ENCODE assay signal across 35 mouse cellular contexts in the genomic region with DNA sequence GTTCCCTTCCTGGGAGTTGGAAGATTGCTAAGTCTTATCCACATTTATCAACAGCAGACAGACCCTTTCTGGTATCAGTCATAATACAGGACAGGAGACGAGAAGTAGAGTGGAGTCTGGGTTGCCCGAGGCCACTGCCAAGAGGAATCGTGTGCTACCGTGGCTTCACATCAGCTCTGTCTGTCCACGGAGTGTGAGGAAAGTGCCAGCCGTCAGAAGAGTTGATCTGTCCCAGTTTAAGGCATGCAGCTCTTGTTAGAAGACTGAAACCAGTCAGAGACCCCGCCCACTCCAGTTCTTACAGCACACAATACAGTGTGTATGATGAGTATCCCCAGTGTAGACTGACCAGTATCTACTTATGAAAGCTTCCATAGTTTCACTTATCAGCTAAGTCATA. TPM values are rescaled to one million over a fixed set of nuclear protein-coding genes. Genes with fewer than 3 reads are reported as not detected.
"Had no signal": no experiment of that assay in that cellular context is flagged by ENCODE, and none has a peak within 500 bp of the region (broad histone marks: within the 10 kb centered on the region; RNA-seq: fewer than 3 reads in every experiment).

No protein-coding gene starts in this region.

- H3K4me3 ChIP-seq: limb, embryonic 10.5 days; limb, embryonic 12.5 days; limb, embryonic 13.5 days; limb, embryonic 15.5 days; liver, embryonic 12.5 days; liver, embryonic 13.5 days; liver, embryonic 15.5 days; lung, embryonic 15.5 days; megakaryocyte, embryonic 14.5 days; midbrain, embryonic 10.5 days; midbrain, embryonic 12.5 days; midbrain, embryonic 13.5 days; midbrain, embryonic 15.5 days; myocyte; neural tube, embryonic 12.5 days had no signal

- H3K27me3 ChIP-seq: limb, embryonic 12.5 days; limb, embryonic 13.5 days; limb, embryonic 15.5 days; liver, embryonic 12.5 days; liver, embryonic 13.5 days; liver, embryonic 15.5 days; lung, embryonic 15.5 days; megakaryocyte, embryonic 14.5 days; midbrain, embryonic 12.5 days; midbrain, embryonic 13.5 days; midbrain, embryonic 15.5 days; neural tube, embryonic 12.5 days had no signal

- DNase-seq: left cerebral cortex, postnatal 4 days; liver; liver, embryonic 13.5 days; liver, postnatal 0 days; lung, adult 18-20 months; lung, adult 2 months; lung, embryonic 14.5 days; lung, postnatal 10 days; lung, postnatal 14 days; lung, postnatal 36 days; lung, postnatal 4 days; midbrain, embryonic 14.5 days had no signal

- H3K9me3 ChIP-seq: limb, embryonic 10.5 days; limb, embryonic 12.5 days; limb, embryonic 13.5 days; limb, embryonic 15.5 days; liver, embryonic 12.5 days; liver, embryonic 13.5 days; liver, embryonic 15.5 days; lung, embryonic 15.5 days; midbrain, embryonic 10.5 days; midbrain, embryonic 12.5 days; midbrain, embryonic 13.5 days; midbrain, embryonic 15.5 days; neural tube, embryonic 12.5 days had no signal

- H3K4me1 ChIP-seq: limb, embryonic 10.5 days; limb, embryonic 12.5 days; limb, embryonic 13.5 days; limb, embryonic 15.5 days; liver, embryonic 12.5 days; liver, embryonic 13.5 days; liver, embryonic 15.5 days; lung, embryonic 15.5 days; megakaryocyte, embryonic 14.5 days; midbrain, embryonic 10.5 days; midbrain, embryonic 12.5 days; midbrain, embryonic 13.5 days; neural tube, embryonic 12.5 days had no signal

- H3K27ac ChIP-seq: limb, embryonic 10.5 days; limb, embryonic 12.5 days; limb, embryonic 13.5 days; limb, embryonic 15.5 days; liver, embryonic 12.5 days; liver, embryonic 13.5 days; liver, embryonic 14.5 days; liver, embryonic 15.5 days; lung, embryonic 15.5 days; macrophage; midbrain, embryonic 10.5 days; midbrain, embryonic 12.5 days; midbrain, embryonic 13.5 days; midbrain, embryonic 15.5 days; neural tube, embryonic 12.5 days had no signal

- H3K36me3 ChIP-seq: limb, embryonic 10.5 days; limb, embryonic 12.5 days; limb, embryonic 13.5 days; limb, embryonic 15.5 days; liver, embryonic 12.5 days; liver, embryonic 13.5 days; liver, embryonic 15.5 days; lung, embryonic 15.5 days; midbrain, embryonic 10.5 days; midbrain, embryonic 12.5 days; midbrain, embryonic 13.5 days; midbrain, embryonic 15.5 days; neural tube, embryonic 12.5 days had no signal

RNA-seq across cellular contexts. Expression of a gene that starts 45.2 kb away (rescaled TPM):
- total RNA-seq: left cerebral cortex, postnatal 36 days; left cerebral cortex, postnatal 4 days; megakaryocyte progenitor cell, adult 5-6 weeks; megakaryocyte-erythroid progenitor cell, adult 5-6 weeks; monocyte, adult 5-6 weeks had no signal
- polyA plus RNA-seq: limb, embryonic 11.5 days; limb, embryonic 12.5 days; liver, adult 2 months; liver, postnatal 0 days; macrophage; midbrain, embryonic 10.5 days; midbrain, embryonic 14.5 days; midbrain, embryonic 16.5 days; neural tube, embryonic 12.5 days had no signal
